7 mouse cellular contexts compared by ENCODE assay signal in the genomic region with DNA sequence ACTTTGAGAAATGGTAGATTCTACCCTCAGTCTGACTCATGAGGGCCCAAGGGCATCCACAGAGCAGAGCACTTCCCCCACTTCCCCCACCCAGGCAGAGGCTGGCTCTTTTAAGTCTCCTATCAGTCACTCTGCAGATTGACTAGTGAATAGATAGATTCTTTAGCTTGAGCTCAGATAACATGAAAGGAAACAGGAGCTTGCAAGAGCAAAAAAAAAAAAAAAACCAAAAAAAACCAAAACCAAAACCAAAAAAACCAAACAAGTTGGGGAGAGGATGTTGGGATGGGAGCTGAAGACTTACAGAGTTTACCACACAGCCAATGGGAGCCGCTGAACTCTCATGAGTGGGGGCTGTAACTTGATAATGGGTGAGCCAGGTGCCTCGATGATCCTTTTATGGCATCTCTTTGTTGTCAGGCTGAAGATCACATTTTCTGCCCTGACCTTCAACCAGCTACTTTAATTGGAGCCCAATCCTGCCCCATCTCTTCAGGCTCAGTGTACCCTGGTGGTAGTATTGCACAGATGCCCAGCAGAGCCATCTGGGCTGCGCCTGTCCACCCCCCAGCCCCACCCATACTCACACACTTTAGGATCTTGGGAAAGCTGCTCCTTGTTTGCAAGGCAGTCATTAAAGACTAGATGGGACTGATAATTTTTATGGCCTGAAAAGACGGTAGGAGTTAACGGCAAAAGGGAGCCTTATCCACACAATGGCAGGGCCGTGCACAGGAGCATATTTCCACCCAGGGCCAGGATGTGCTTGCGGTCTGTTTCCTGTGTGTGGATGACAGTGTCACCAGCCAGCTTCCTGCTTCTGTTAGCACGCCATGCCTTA. TPM values are rescaled to one million over a fixed set of nuclear protein-coding genes. Genes with fewer than 3 reads are reported as not detected.
A peak's percentile ranks its signal among the peaks of the same experiment; 100 is the strongest.
DNase-seq lines count a peak whose midpoint lies in the region; ATAC-seq lines count a peak whose summit lies in the region.

No protein-coding gene starts in this region.

- peak; percentile 71 for DNase-seq in MEL-GATA-1-ER (ENCODE audit: extremely low read depth, low read depth)
- DNase-seq in kidney, adult 9 months: peak; percentile 21
- DNase-seq in layer of hippocampus, postnatal 25 days (ENCODE audit: extremely low spot score in 1 of 2, low spot score in 1 of 2): no peak
- DNase-seq in left cerebral cortex, postnatal 25 days (ENCODE audit: low spot score in 2 of 2): no peak
- no peak for DNase-seq in embryo, embryonic 10 days (ENCODE audit: low spot score)

- intact Hi-C loops in left cerebral cortex, postnatal 25 days (cut with DNase I): no loop called here

- peak; percentile 79 for ATAC-seq in granulocyte monocyte progenitor cell, adult 5-6 weeks (replicated peaks; ENCODE audit: poor library complexity, severe bottlenecking)
- ATAC-seq in megakaryocyte, adult 5-6 weeks (ENCODE audit: poor library complexity, severe bottlenecking): peak; percentile 85

RNA-seq across cellular contexts. Expression of a gene that starts 38.0 kb away (rescaled TPM):
- not detected in 2 replicates for total RNA-seq in granulocyte monocyte progenitor cell, adult 5-6 weeks (2014; fragmentation: Nextera tagmentation)
- total RNA-seq in granulocyte monocyte progenitor cell, adult 5-6 weeks (2017): not detected in 2 replicates
- 0.13 TPM in 1 of 2 replicates, not detected in the other for total RNA-seq in megakaryocyte, adult 5-6 weeks (2015)
- not detected in 2 replicates for total RNA-seq in megakaryocyte, adult 5-6 weeks (2017)
- total RNA-seq in layer of hippocampus, postnatal 25 days (2021): 1 to 10 TPM; 2.7 to 3.5 TPM
- 1 to 10 TPM; 3.8 to 4.5 TPM for total RNA-seq in left cerebral cortex, postnatal 25 days (2021)

Comparison
In these comparisons a context has a peak if more than half of its experiments do, and no peak if none do; other contexts are left out.
1. DNase-seq: peak in MEL-GATA-1-ER (single experiment) and kidney, adult 9 months (single experiment); none in layer of hippocampus, postnatal 25 days (0 of 2), left cerebral cortex, postnatal 25 days (0 of 2) and embryo, embryonic 10 days (single experiment).